Comparison of ENCODE assay signal across 12 mouse cellular contexts in genomic region chr5:141910886-141911285, GRCm38 (mm10).
DNase-seq lines count a peak whose midpoint lies in the region; ATAC-seq and TF ChIP-seq lines count a peak whose summit lies in the region.
"Had no signal": no experiment of that assay in that cellular context is flagged by ENCODE, and none has a peak within 500 bp of the region (broad histone marks: within the 10 kb centered on the region; RNA-seq: fewer than 3 reads in every experiment).

No protein-coding gene starts in this region.

- H3K27ac ChIP-seq in intestine, postnatal 0 days (ENCODE audit: low read depth, low read length), result no peak overlapping the region
- H3K27ac ChIP-seq in intestine, embryonic 16.5 days (ENCODE audit: low read length), result no peak overlapping the region
- no peak overlapping the region for H3K27ac ChIP-seq in midbrain, postnatal 0 days (ENCODE audit: low read depth, low read length)
- no peak overlapping the region for H3K27ac ChIP-seq in midbrain, embryonic 15.5 days
- H3K27ac ChIP-seq: hindbrain, embryonic 14.5 days; limb, embryonic 12.5 days had no signal

- H3K4me1 ChIP-seq in intestine, postnatal 0 days (replicated peaks; ENCODE audit: control insufficient read depth, insufficient read depth, low read length), result no peaks in the 10 kb centered on the region
- H3K4me1 ChIP-seq in intestine, embryonic 16.5 days (ENCODE audit: control insufficient read depth, insufficient read depth, low read length), result no peaks in the 10 kb centered on the region
- no peaks in the 10 kb centered on the region for H3K4me1 ChIP-seq in midbrain, postnatal 0 days (ENCODE audit: insufficient read depth, low read length)
- peaks cover 4% of the 10 kb centered on the region for H3K4me1 ChIP-seq in midbrain, embryonic 15.5 days

- intact Hi-C loops in gastrocnemius, postnatal 14 days (cut with DNase I; ENCODE audit: low total_unique reads), result no loop called here

- no peak for ATAC-seq in intestine, postnatal 0 days
- no peak for ATAC-seq in intestine, embryonic 16.5 days
- no peak for ATAC-seq in midbrain, postnatal 0 days (ENCODE audit: low FRiP score)
- ATAC-seq in midbrain, embryonic 15.5 days (replicated peaks), result no peak

- no peaks in the 10 kb centered on the region for H3K9me3 ChIP-seq in intestine, postnatal 0 days (ENCODE audit: control insufficient read depth)
- H3K9me3 ChIP-seq in intestine, embryonic 16.5 days (ENCODE audit: control insufficient read depth, low read length), result no peaks in the 10 kb centered on the region
- no peaks in the 10 kb centered on the region for H3K9me3 ChIP-seq in midbrain, postnatal 0 days (ENCODE audit: low read length)
- H3K9me3 ChIP-seq in midbrain, embryonic 15.5 days, result no peaks in the 10 kb centered on the region
- H3K9me3 ChIP-seq: limb, embryonic 12.5 days had no signal

- 63% methylated on average over 8 of the region's 8 CpGs for WGBS in intestine, postnatal 0 days
- WGBS in intestine, embryonic 16.5 days, result 64% methylated on average over 8 of the region's 8 CpGs
- 65% methylated on average over 8 of the region's 8 CpGs for WGBS in midbrain, postnatal 0 days
- WGBS in midbrain, embryonic 15.5 days, result 60% methylated on average over 8 of the region's 8 CpGs

- H3K27me3 ChIP-seq in intestine, postnatal 0 days (replicated peaks; ENCODE audit: control insufficient read depth, insufficient read depth, low read length), result no peaks in the 10 kb centered on the region
- no peaks in the 10 kb centered on the region for H3K27me3 ChIP-seq in intestine, embryonic 16.5 days (replicated peaks; ENCODE audit: control insufficient read depth, insufficient read depth, low read length)
- no peaks in the 10 kb centered on the region for H3K27me3 ChIP-seq in midbrain, postnatal 0 days (ENCODE audit: insufficient read depth, low read length)
- H3K27me3 ChIP-seq in midbrain, embryonic 15.5 days (replicated peaks), result no peaks in the 10 kb centered on the region
- H3K27me3 ChIP-seq: limb, embryonic 12.5 days had no signal

- TF ChIP-seq CTCF in intestine, postnatal 0 days (IDR thresholded peaks at IDR 0.05; ENCODE audit: low read depth), result peak; percentile 53
- peak; percentile 28 for TF ChIP-seq CTCF in midbrain, postnatal 0 days (IDR thresholded peaks at IDR 0.05)

- no peak overlapping the region for H3K9ac ChIP-seq in intestine, postnatal 0 days (ENCODE audit: low read depth, low read length)
- no peak overlapping the region for H3K9ac ChIP-seq in intestine, embryonic 16.5 days (ENCODE audit: low read depth, low read length)
- no peak overlapping the region for H3K9ac ChIP-seq in midbrain, postnatal 0 days (replicated peaks; ENCODE audit: low read length, poor library complexity, severe bottlenecking)
- no peak overlapping the region for H3K9ac ChIP-seq in midbrain, embryonic 15.5 days
- H3K9ac ChIP-seq: hindbrain, embryonic 14.5 days; limb, embryonic 12.5 days had no signal

- peak; percentile 46 for DNase-seq in adrenal gland, postnatal 10 days
- no peak for DNase-seq in adrenal gland, postnatal 4 days (ENCODE audit: low spot score in 2 of 2)
- DNase-seq in midbrain, postnatal 0 days (ENCODE audit: low spot score), result no peak
- peak; percentile 11 for DNase-seq in lung, postnatal 36 days
- no peak for DNase-seq in gastrocnemius, postnatal 14 days
- DNase-seq: cerebellum, adult 9-10 months had no signal

- no peak overlapping the region for H3K4me2 ChIP-seq in intestine, postnatal 0 days (replicated peaks; ENCODE audit: low read depth)
- H3K4me2 ChIP-seq in intestine, embryonic 16.5 days (ENCODE audit: low read depth, low read length), result no peak overlapping the region
- no peak overlapping the region for H3K4me2 ChIP-seq in midbrain, postnatal 0 days (ENCODE audit: low read depth, low read length, poor library complexity, severe bottlenecking)
- H3K4me2 ChIP-seq in midbrain, embryonic 15.5 days, result no peak overlapping the region
- H3K4me2 ChIP-seq: hindbrain, embryonic 14.5 days; limb, embryonic 12.5 days had no signal

- H3K4me3 ChIP-seq in intestine, postnatal 0 days (ENCODE audit: low read depth, low read length), result no peak overlapping the region
- no peak overlapping the region for H3K4me3 ChIP-seq in intestine, embryonic 16.5 days (ENCODE audit: low read length)
- H3K4me3 ChIP-seq in midbrain, postnatal 0 days (ENCODE audit: low read depth, low read length), result no peak overlapping the region
- no peak overlapping the region for H3K4me3 ChIP-seq in midbrain, embryonic 15.5 days
- H3K4me3 ChIP-seq: erythroblast, embryonic 14.5 days; limb, embryonic 12.5 days had no signal

- H3K36me3 ChIP-seq in intestine, postnatal 0 days (ENCODE audit: control insufficient read depth, insufficient read depth), result no peaks in the 10 kb centered on the region
- no peaks in the 10 kb centered on the region for H3K36me3 ChIP-seq in intestine, embryonic 16.5 days (ENCODE audit: control insufficient read depth, insufficient read depth, low read length)
- H3K36me3 ChIP-seq in midbrain, postnatal 0 days (ENCODE audit: insufficient read depth, low read length), result no peaks in the 10 kb centered on the region
- H3K36me3 ChIP-seq in midbrain, embryonic 15.5 days (replicated peaks), result no peaks in the 10 kb centered on the region
- H3K36me3 ChIP-seq: limb, embryonic 12.5 days had no signal

Comparison
In these comparisons a context has a peak if more than half of its experiments do, and no peak if none do; other contexts are left out.
1. DNase-seq: peak in adrenal gland, postnatal 10 days (single experiment) and lung, postnatal 36 days (single experiment); none in adrenal gland, postnatal 4 days (0 of 2), midbrain, postnatal 0 days (single experiment) and gastrocnemius, postnatal 14 days (single experiment).